Mouse (Mus musculus) myocyte (in vitro differentiated cells): ENCODE data around the gene Zfp618. TPM values are rescaled to one million over a fixed set of nuclear protein-coding genes. Genes with fewer than 3 reads are reported as not detected.

Experiments used
- H3K27me3 ChIP-seq: one replicate; pipeline ENCODE4 v1.6.1; 2011; ENCODE audit not compliant: control insufficient read depth, insufficient read depth, insufficient read length
- H3K36me3 ChIP-seq: one replicate; pipeline ENCODE4 v1.6.1; 2011; ENCODE audit not compliant: control insufficient read depth, insufficient read depth
- H3K4me2 ChIP-seq: one replicate; pipeline ENCODE4 v1.6.1; 2011; ENCODE audit warnings: low read depth, control low read depth
- H3K4me3 ChIP-seq: one replicate; pipeline ENCODE4 v1.5.1; 2011; ENCODE audit warnings: mild to moderate bottlenecking, control low read depth, moderate library complexity
- H3K79me2 ChIP-seq: one replicate; pipeline ENCODE4 v1.6.1; 2011; ENCODE audit not compliant: control insufficient read depth, insufficient read depth
- H3ac ChIP-seq: one replicate; pipeline ENCODE4 v1.6.1; 2011; ENCODE audit not compliant: control insufficient read depth, insufficient read length
- CEBPB ChIP-seq: IDR thresholded peaks from 2 replicates; pipeline ENCODE4 v1.6.1; 2011; ENCODE audit warnings: mild to moderate bottlenecking, moderate library complexity; ENCODE audit not compliant: poor library complexity, insufficient read depth, severe bottlenecking
- E2F4 ChIP-seq: IDR thresholded peaks from one replicate; pipeline ENCODE4 v1.6.1; 2011; ENCODE audit warnings: mild to moderate bottlenecking, control low read depth, moderate library complexity; ENCODE audit not compliant: insufficient read depth
- MAX ChIP-seq: IDR thresholded peaks from one replicate; pipeline ENCODE4 v1.6.1; 2011; ENCODE audit warnings: low read depth, mild to moderate bottlenecking, control low read depth
- MYOD1 ChIP-seq, 3 experiments: IDR thresholded peaks; one replicate each; pipeline ENCODE4 v1.6.1; 2011; ENCODE audit warnings: control low read depth in 2 of 3, low read depth in 2 of 3, mild to moderate bottlenecking in 2 of 3, moderate library complexity in 1 of 3; ENCODE audit not compliant: insufficient read length in 2 of 3, control insufficient read depth in 1 of 3
- MYOG ChIP-seq, 3 experiments: IDR thresholded peaks; one replicate each; pipeline ENCODE4 v1.6.1; 2011; ENCODE audit warnings: control low read depth in 2 of 3, low read depth in 2 of 3, mild to moderate bottlenecking in 2 of 3; ENCODE audit not compliant: insufficient read length in 2 of 3, control insufficient read depth in 1 of 3, insufficient read depth in 1 of 3
- POLR2A ChIP-seq: IDR thresholded peaks from one replicate; pipeline ENCODE4 v1.6.1; 2011; ENCODE audit warnings: low read depth, mild to moderate bottlenecking, control low read depth, moderate library complexity; ENCODE audit not compliant: insufficient read length
- POLR2AphosphoS2 ChIP-seq: IDR thresholded peaks from one replicate; pipeline ENCODE4 v1.6.1; 2011; ENCODE audit warnings: low read depth, control low read depth; ENCODE audit not compliant: insufficient read length
- REST ChIP-seq: IDR thresholded peaks from one replicate; pipeline ENCODE4 v1.6.1; 2011; ENCODE audit warnings: mild to moderate bottlenecking, control low read depth, moderate library complexity; ENCODE audit not compliant: insufficient read depth, insufficient read length
- SRF ChIP-seq: IDR thresholded peaks from one replicate; pipeline ENCODE4 v1.6.1; 2011; ENCODE audit warnings: low read depth; ENCODE audit not compliant: control insufficient read depth, insufficient read length
- TCF12 ChIP-seq: IDR thresholded peaks from one replicate; pipeline ENCODE4 v1.6.1; 2011; ENCODE audit warnings: mild to moderate bottlenecking, control low read depth; ENCODE audit not compliant: poor library complexity, insufficient read depth, severe bottlenecking
- TCF3 ChIP-seq: IDR thresholded peaks from one replicate; pipeline ENCODE4 v1.6.1; 2011; ENCODE audit warnings: low read depth, control low read depth; ENCODE audit not compliant: insufficient read length
- USF1 ChIP-seq: IDR thresholded peaks from one replicate; pipeline ENCODE4 v1.6.1; 2011; ENCODE audit warnings: low read depth, mild to moderate bottlenecking, control low read depth, moderate library complexity
- polyA plus RNA-seq: library from polyadenylated mRNA; unstranded; fragments of >200 nt; fragmentation: generic; extraction: Trizol; gene quantifications from one replicate; pipeline ENCODE4 v1.2.1, GENCODE M21; 2012; ENCODE audit warnings: missing spikeins

Zfp618 gene
- polyA plus RNA-seq, 1 experiment = not detected

DNA sequence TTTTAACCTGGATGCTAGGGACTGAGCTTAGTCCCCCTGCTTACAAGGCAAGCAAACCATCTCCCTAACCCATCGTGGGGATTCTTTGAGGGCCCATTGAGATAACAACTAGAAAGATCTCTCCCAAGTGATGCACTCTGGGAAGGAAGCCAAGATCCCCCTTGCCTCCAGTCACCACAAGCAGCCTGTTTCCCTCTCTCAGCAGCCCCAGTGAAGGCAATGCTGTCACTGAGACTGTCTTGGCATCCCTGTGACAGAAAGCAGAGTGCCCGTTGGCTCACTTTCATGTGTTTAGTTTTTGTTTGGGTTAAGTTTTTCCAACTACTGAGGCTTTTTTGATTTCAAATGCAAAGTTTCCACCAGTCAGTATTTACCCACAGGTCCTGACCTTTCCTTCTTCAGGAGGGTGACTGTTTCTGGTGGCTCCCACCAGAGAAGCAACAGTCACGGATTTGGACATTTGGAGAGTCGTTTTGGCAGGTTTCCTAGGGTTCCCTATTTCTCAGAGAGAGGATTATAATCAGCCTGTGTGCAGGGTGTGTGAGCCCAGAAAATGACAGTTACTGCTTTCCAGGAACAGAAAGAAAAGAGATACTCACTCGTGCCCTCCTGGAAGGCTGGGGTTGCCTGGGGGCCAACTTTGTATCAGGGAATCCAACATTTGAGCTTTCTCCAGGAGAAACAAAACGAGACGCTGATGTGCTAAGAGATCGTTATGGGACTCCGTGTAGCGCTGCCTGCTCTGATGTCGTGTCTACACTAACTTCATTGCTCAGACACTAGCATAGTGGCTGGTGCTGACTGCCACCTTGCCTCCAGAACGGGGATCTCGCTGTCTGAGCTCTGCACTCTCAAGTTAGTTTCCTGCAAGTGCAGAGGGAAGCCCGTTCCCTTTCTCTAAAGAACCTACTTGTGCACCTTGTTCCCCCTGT lies 23.1 kb upstream of the Zfp618 start:
- no peaks in the 10 kb centered on the region for H3K36me3 ChIP-seq
- no peaks in the 10 kb centered on the region for H3K79me2 ChIP-seq
- no peak overlapping the region for H3K4me2 ChIP-seq
- H3K27me3 ChIP-seq = peaks cover 3% of the 10 kb centered on the region
- TF ChIP-seq POLR2A = no peak
- TF ChIP-seq SRF = no peak
- no peak for TF ChIP-seq MYOD1 (IDR thresholded peaks at IDR 0.05; ENCODE audit: control insufficient read depth in 1 of 3, insufficient read length in 2 of 3, low read depth in 2 of 3)
- no peak for TF ChIP-seq MYOG (IDR thresholded peaks at IDR 0.05; ENCODE audit: control insufficient read depth in 1 of 3, insufficient read depth in 1 of 3, insufficient read length in 2 of 3, low read depth in 2 of 3)
- H3K4me3 ChIP-seq = no peak overlapping the region
- no peak overlapping the region for H3ac ChIP-seq

DNA sequence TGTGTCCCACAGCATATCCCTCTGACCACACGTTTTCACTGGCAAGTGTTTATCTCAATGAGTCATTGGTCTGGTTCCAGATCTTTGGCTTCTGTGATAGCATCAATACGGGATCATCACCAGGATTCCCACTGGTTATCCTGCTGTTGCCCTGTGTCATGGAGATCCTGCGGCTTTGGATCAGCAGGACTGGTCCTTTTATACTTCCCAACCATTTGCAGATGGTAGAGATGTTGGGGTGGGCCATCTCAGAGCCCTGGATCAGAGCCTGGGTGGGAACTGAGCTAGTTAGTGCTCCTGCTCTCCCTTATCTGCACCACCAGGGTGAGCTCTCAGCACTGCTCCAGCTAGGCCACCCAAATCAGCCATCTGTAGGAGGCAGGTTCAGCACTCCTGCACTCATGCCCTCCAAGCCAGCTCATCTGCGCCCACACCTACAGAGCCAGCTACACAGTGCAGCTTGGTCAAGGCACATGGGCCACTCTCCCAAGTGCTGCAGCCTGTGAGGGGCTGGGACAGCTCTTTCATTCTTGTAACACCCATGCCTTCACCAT lies 21.0 kb upstream of the Zfp618 start:
- TF ChIP-seq REST (no peak), E2F4 (no peak), POLR2A (no peak), SRF (no peak), CEBPB (no peak), TCF3 (no peak), USF1 (no peak), POLR2AphosphoS2 (no peak), MAX (no peak)
- H3K4me3 ChIP-seq = no peak overlapping the region
- no peaks in the 10 kb centered on the region for H3K79me2 ChIP-seq
- H3K36me3 ChIP-seq = no peaks in the 10 kb centered on the region
- no peak overlapping the region for H3K4me2 ChIP-seq
- no peaks in the 10 kb centered on the region for H3K27me3 ChIP-seq
- H3ac ChIP-seq = no peak overlapping the region

DNA sequence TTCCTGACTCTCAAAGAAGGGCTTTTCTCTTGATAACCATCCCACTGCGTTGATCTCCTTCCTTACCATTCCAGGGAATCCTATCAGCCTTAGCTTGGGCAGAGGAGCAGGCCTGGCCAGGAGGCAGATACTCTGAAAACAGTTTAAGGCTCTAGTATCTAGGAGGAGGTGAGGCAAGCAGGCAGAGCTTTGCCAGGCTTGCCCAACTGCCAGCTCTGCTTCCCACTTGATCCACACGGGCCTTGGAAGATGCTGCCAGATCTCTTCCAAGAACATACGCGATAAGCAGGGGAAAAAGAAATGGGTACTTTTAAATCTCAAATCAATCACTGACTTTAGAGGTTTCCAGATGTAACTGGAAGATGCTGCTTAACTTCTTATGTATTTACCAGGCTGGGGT lies 1.6 kb upstream of the Zfp618 start:
- Histone ChIP-seq H3K27me3 (no peaks in the 10 kb centered on the region), H3ac (no peak overlapping the region), H3K4me2 (no peak overlapping the region), H3K36me3 (no peaks in the 10 kb centered on the region), H3K4me3 (no peak overlapping the region), H3K79me2 (no peaks in the 10 kb centered on the region)
- no peak for TF ChIP-seq CEBPB
- no peak for TF ChIP-seq MYOD1 (IDR thresholded peaks at IDR 0.05; ENCODE audit: control insufficient read depth in 1 of 3, insufficient read length in 2 of 3, low read depth in 2 of 3)
- no peak for TF ChIP-seq TCF3
- no peak for TF ChIP-seq SRF
- no peak for TF ChIP-seq MAX
- no peak for TF ChIP-seq MYOG (IDR thresholded peaks at IDR 0.05; ENCODE audit: control insufficient read depth in 1 of 3, insufficient read depth in 1 of 3, insufficient read length in 2 of 3, low read depth in 2 of 3)
- TF ChIP-seq E2F4 = no peak
- no peak for TF ChIP-seq POLR2AphosphoS2
- no peak for TF ChIP-seq REST
- TF ChIP-seq USF1 = no peak

DNA sequence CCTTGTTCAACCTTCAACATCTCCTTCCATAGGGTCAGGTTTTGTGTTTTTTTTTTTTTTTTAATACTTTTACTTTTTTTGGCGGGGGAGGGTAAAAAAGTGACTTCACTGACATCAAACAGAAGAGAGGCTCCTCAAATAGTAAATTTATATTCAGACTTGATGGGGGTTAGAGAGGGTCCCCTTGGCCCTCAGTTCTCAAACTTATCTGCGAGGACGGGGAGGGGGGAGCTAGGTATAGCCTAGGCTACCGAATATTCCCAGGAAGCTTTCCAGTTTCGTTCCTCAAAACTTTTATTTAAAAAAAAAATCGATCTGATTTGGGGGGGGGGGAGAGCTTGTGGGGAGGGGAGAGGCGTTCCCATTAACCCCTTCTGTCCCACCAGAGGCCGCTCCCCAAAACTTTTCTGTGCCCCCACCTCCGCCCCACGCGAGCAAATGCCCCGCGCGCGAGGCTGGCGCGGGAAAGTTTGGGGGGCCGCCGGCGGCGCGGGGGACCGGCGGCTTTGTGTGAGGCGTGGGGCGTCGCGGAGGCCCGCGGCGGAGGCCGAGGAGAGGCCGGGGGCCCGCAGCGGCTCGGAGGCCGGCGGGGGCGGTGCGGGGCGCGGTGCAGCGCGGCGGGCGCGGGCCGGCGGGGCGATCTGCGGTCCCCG lies 403 bp upstream of the Zfp618 start:
- Histone ChIP-seq H3K4me2 (no peak overlapping the region), H3K36me3 (no peaks in the 10 kb centered on the region), H3K79me2 (no peaks in the 10 kb centered on the region), H3ac (no peak overlapping the region), H3K4me3 (no peak overlapping the region), H3K27me3 (no peaks in the 10 kb centered on the region)
- TF ChIP-seq TCF3 = no peak
- TF ChIP-seq SRF = no peak
- no peak for TF ChIP-seq E2F4
- no peak for TF ChIP-seq POLR2A
- TF ChIP-seq MYOG (IDR thresholded peaks at IDR 0.05; ENCODE audit: control insufficient read depth in 1 of 3, insufficient read depth in 1 of 3, insufficient read length in 2 of 3, low read depth in 2 of 3) = no peak
- TF ChIP-seq MAX = no peak
- TF ChIP-seq TCF12 = no peak
- TF ChIP-seq CEBPB = no peak
- TF ChIP-seq USF1 = no peak
- no peak for TF ChIP-seq REST
- no peak for TF ChIP-seq MYOD1 (IDR thresholded peaks at IDR 0.05; ENCODE audit: control insufficient read depth in 1 of 3, insufficient read length in 2 of 3, low read depth in 2 of 3)
- no peak for TF ChIP-seq POLR2AphosphoS2
